Mouse (Mus musculus): ENCODE data around the gene Map3k21. TPM values are rescaled to one million over a fixed set of nuclear protein-coding genes. Genes with fewer than 3 reads are reported as not detected.

Gene Map3k21
- polyA plus RNA-seq (2012; ENCODE audit: low replicate concordance), result not detected in 2 replicates

GRCm38 (mm10) chr8:125910365-125911228, at the start of gene Map3k21:
Gene Map3k21 (plus strand): TSS chr8:125910450.

DNA sequence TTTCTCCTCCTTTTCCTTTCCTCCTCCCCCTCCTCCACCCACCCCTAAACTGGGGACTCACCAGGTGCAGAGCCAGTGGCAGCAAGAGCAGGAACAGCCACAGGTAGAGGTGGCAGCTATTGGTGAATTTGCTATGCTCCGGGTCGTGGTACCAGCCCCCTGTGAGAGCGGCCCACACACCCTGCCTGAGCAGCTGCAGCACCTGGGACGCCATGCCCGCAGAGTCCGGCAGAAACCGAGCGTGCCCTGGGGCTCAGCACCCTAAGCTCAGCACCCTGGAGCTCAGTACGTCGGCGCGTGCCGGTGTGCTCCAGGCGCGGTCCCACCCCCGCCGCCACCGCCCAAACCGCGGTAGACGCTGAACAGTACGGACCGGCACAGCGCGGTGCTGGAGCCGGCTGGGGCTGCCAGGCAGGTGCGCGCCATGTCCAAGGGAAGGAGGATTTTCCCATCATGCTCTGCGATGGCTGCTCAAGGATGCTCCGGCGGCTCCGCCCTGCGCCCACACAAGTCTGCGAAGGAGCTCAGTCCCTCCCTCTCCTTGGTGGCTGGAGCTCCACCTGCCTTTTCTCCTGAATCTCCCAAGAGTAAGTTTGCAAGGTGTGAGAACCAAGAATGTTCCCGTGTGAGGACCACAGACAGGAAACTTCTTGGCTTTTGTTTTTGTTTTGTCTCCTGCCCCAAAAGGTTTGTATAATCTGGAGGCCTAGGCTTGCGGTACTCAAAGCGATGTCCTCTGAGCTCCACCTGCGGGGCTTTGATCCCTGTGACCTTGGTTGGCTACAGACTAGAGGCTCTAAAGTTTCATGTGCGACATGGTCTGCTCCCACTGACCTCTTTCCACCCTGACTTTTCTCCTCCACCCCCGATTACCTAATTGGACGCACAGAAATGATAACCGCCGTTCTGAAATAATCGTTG, 12.1 kb upstream of the Map3k21 start, which contains the start of gene Pcnx2:
Gene Pcnx2, minus strand, starts transcription at position 450 of the 921 bp plus-strand sequence.

DNA sequence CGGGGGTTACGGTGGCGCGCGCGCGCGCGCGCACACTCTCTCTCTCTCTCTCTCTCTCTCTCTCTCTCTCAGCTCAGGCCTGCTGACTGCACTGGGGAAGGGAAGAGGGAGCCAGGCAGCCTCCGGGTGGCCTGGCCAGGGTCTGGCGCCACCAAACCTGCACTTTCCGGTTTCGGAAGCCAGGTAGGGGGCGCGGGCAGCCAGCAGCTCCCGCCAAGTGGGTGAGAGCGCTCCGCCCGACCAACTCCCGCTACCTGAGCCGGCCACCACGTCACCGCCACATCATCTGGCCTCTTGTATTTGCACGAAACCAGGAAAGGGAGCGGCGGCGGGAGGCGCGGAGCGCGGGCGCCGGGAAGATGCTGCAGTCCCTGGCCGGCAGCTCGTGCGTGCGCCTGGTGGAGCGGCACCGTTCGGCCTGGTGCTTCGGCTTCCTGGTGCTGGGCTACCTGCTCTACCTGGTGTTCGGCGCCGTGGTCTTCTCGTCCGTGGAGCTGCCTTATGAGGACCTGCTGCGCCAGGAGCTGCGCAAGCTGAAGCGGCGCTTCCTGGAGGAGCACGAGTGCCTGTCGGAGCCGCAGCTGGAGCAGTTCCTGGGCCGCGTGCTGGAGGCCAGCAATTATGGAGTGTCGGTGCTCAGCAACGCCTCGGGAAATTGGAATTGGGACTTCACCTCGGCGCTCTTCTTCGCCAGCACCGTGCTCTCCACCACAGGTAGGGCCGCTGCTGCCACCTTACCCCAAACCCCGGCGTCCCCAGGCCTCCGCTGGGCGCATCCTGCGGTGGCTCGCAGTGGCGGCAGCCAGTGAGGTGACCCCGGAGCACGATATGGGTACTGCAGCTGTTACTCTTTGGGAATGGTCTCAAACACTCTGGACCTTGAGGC, 85.1 kb downstream of the Map3k21 start, which contains the start of gene Kcnk1:
Gene Kcnk1, plus strand, starts transcription at position 70 of the 886 bp plus-strand sequence.

Other genes with a start within 250 kb of the Map3k21 start
- gene Map10, start 240.6 kb upstream of the Map3k21 start, polyA plus RNA-seq (2012; ENCODE audit: low replicate concordance), result 0.81 and 1.8 TPM in 2 replicates
- gene Ntpcr, start 180.5 kb upstream of the Map3k21 start, polyA plus RNA-seq (2012; ENCODE audit: low replicate concordance), result 12.6 and 14.4 TPM in 2 replicates
- 0.10 TPM in 1 of 2 replicates, not detected in the other for gene Pcnx2, start 12.1 kb upstream of the Map3k21 start, polyA plus RNA-seq (2012; ENCODE audit: low replicate concordance)
- gene Kcnk1, start 84.7 kb downstream of the Map3k21 start, polyA plus RNA-seq (2012; ENCODE audit: low replicate concordance), result 0.08 and 0.45 TPM in 2 replicates